Mouse (Mus musculus) limb, embryonic 14.5 days (tissue): ENCODE measurements at regions not wholly inside any gene's neighbourhood (a gene's known extent, or its start where the extent isn't known, plus 50 kb on each side); places are given as distances from the start of the nearest gene placed in this dataset.

Experiments used
- ATAC-seq: fragments of 200-750 bp; cut with Nextera tagmentation; 2 replicates; pipeline ENCODE4 v1.8.0; 2017; ENCODE audit warnings: low read depth, moderate number of reproducible peaks, moderate TSS enrichment; ENCODE audit not compliant: low FRiP score
- DNase-seq: peaks from one replicate; pipeline ENCODE4 v3.0.0-alpha.2; 2015; ENCODE audit warnings: low spot score
- H3K27ac ChIP-seq: fragments of 300-500 bp; sonication (generic); replicated peaks from 2 replicates; pipeline ENCODE4 v1.5.1; 2014; ENCODE audit warnings: low read depth, mild to moderate bottlenecking, low read length, moderate library complexity, mixed read lengths
- H3K27me3 ChIP-seq: fragments of 300-500 bp; sonication (generic); 2 replicates; pipeline ENCODE4 v1.6.1; 2014; ENCODE audit warnings: low read length, mixed read lengths; ENCODE audit not compliant: control insufficient read depth, insufficient read depth
- H3K36me3 ChIP-seq: fragments of 300-500 bp; sonication (generic); 2 replicates; pipeline ENCODE4 v1.6.1; 2014; ENCODE audit warnings: mild to moderate bottlenecking, low read length, moderate library complexity, mixed read lengths; ENCODE audit not compliant: control insufficient read depth, insufficient read depth
- H3K4me1 ChIP-seq: fragments of 300-500 bp; sonication (generic); 2 replicates; pipeline ENCODE4 v1.6.1; 2014; ENCODE audit warnings: antibody characterized with exemption, low read length, mixed read lengths; ENCODE audit not compliant: control insufficient read depth, insufficient read depth
- H3K4me2 ChIP-seq: fragments of 300-500 bp; sonication (generic); replicated peaks from 2 replicates; pipeline ENCODE4 v1.6.1; 2014; ENCODE audit warnings: low read depth, mild to moderate bottlenecking, low read length, moderate library complexity; ENCODE audit not compliant: severe bottlenecking
- H3K4me3 ChIP-seq: fragments of 300-500 bp; sonication (generic); replicated peaks from 2 replicates; pipeline ENCODE4 v1.5.1; 2014; ENCODE audit warnings: low read length
- H3K9ac ChIP-seq: fragments of 300-500 bp; sonication (generic); 2 replicates; pipeline ENCODE4 v1.6.1; 2014; ENCODE audit warnings: mild to moderate bottlenecking, low read depth, low read length, moderate library complexity; ENCODE audit not compliant: severe bottlenecking
- H3K9me3 ChIP-seq: fragments of 300-500 bp; sonication (generic); 2 replicates; pipeline ENCODE4 v1.6.1; 2016; ENCODE audit warnings: low read length; ENCODE audit not compliant: control insufficient read depth
- POLR2A ChIP-seq: fragments of 200-500 bp; IDR thresholded peaks from 2 replicates; pipeline ENCODE4 v1.8.0; 2012; ENCODE audit warnings: inconsistent platforms, mild to moderate bottlenecking, moderate library complexity, borderline replicate concordance; ENCODE audit not compliant: insufficient read depth, insufficient read length; ENCODE audit errors: extremely low read depth
- WGBS: fragments of 180-500 bp; shearing (Covaris S2); extraction: QIAGEN DNeasy Blood & Tissue Kit; methylation state at CpG from one replicate; pipeline ENCODE4 v1.1.7; 2014; 5-methylcytosine and 5-hydroxymethylcytosine counted together

- H3K27me3 ChIP-seq: no peaks in the 10 kb centered on the region
- no peak overlapping the region for H3K4me3 ChIP-seq
- no peaks in the 10 kb centered on the region for H3K9me3 ChIP-seq
- no peak overlapping the region for H3K4me2 ChIP-seq
- TF ChIP-seq POLR2A: no peak
- no peaks in the 10 kb centered on the region for H3K36me3 ChIP-seq
- WGBS: 52% methylated on average over 8 of the region's 8 CpGs
- DNase-seq (no peak), ATAC-seq (no peak)
- no peak overlapping the region for H3K27ac ChIP-seq
- no peaks in the 10 kb centered on the region for H3K4me1 ChIP-seq
- H3K9ac ChIP-seq: no peak overlapping the region
These were observed 504.5 kb downstream of the Zfp704 start for GRCm38 (mm10) chr3:9105191-9105926.

GRCm38 (mm10) chr3:9103456-9103855, 506.4 kb downstream of the Zfp704 start:
- WGBS: 75% methylated on average over 6 of the region's 6 CpGs
- Histone ChIP-seq H3K9me3 (no peaks in the 10 kb centered on the region), H3K9ac (no peak overlapping the region), H3K4me2 (no peak overlapping the region), H3K4me1 (no peaks in the 10 kb centered on the region), H3K4me3 (no peak overlapping the region), H3K27ac (no peak overlapping the region), H3K27me3 (no peaks in the 10 kb centered on the region), H3K36me3 (no peaks in the 10 kb centered on the region)
- TF ChIP-seq POLR2A: no peak
- ATAC-seq (no peak), DNase-seq (no peak)

GRCm38 (mm10) chr3:9101240-9101639, 508.6 kb downstream of the Zfp704 start:
- Histone ChIP-seq H3K4me2 (no peak overlapping the region), H3K9me3 (no peaks in the 10 kb centered on the region), H3K36me3 (no peaks in the 10 kb centered on the region), H3K4me3 (no peak overlapping the region), H3K27me3 (no peaks in the 10 kb centered on the region), H3K27ac (no peak overlapping the region), H3K4me1 (no peaks in the 10 kb centered on the region), H3K9ac (no peak overlapping the region)
- DNase-seq (no peak), ATAC-seq (no peak)
- WGBS: 55% methylated on average over 3 of the region's 3 CpGs
- TF ChIP-seq POLR2A: no peak

GRCm38 (mm10) chr3:9100761-9101160, 509.1 kb downstream of the Zfp704 start:
- Histone ChIP-seq H3K4me1 (no peaks in the 10 kb centered on the region), H3K4me2 (no peak overlapping the region), H3K27ac (no peak overlapping the region), H3K36me3 (no peaks in the 10 kb centered on the region), H3K9ac (no peak overlapping the region), H3K4me3 (no peak overlapping the region), H3K9me3 (no peaks in the 10 kb centered on the region), H3K27me3 (no peaks in the 10 kb centered on the region)
- TF ChIP-seq POLR2A: no peak
- WGBS: 64% methylated on average over 8 of the region's 8 CpGs
- ATAC-seq (no peak), DNase-seq (no peak)

DNA sequence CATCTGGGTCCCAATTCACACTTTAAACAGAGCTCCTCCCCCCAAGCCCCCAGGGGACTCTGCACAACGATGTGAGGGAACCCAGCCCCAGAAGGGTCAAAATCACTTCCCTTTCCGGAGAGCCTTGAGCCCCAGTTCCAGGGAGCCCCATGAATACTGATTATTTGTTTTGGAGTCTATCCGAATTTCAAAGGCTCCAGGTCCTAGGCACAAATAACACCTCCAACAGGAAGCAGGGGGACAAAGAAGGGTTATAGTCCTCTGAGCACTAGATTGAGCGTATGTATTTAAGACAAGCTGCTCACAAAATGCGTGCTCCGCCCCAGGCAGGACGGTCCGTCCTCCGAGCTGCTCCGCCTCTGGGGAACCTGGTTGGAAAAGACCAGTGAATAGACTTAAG, 511.4 kb downstream of the Zfp704 start:
- H3K9ac ChIP-seq: no peak overlapping the region
- no peaks in the 10 kb centered on the region for H3K36me3 ChIP-seq
- no peaks in the 10 kb centered on the region for H3K9me3 ChIP-seq
- H3K27me3 ChIP-seq: no peaks in the 10 kb centered on the region
- ATAC-seq (no peak), DNase-seq (no peak)
- H3K4me1 ChIP-seq: no peaks in the 10 kb centered on the region
- H3K4me2 ChIP-seq: no peak overlapping the region
- TF ChIP-seq POLR2A: no peak
- H3K4me3 ChIP-seq: no peak overlapping the region
- H3K27ac ChIP-seq: no peak overlapping the region
- 71% methylated on average over 10 of the region's 10 CpGs for WGBS

DNA sequence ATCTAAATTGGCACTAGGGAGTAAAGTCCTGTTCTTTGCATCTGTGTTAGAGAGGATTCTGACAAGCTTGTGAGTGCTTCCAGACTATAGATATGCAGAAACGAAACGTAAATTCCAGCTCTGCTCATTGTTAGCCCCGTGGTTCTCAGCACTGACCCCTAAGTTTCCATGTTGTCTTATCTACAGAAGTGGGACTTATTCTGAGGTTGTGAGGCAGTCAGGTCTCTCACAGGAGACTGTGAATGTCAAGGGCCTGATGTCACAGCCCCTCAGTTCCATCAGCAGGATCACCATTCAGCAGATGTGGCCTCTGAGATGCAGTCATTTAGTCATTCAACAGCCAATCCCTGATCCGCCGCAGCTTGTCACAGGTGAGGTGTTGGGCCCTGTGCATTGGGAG, 525.8 kb downstream of the Zfp704 start:
- Histone ChIP-seq H3K4me2 (no peak overlapping the region), H3K27me3 (no peaks in the 10 kb centered on the region), H3K9ac (no peak overlapping the region), H3K27ac (no peak overlapping the region), H3K4me3 (no peak overlapping the region), H3K4me1 (no peaks in the 10 kb centered on the region), H3K36me3 (no peaks in the 10 kb centered on the region), H3K9me3 (no peaks in the 10 kb centered on the region)
- DNase-seq (no peak), ATAC-seq (no peak)
- WGBS: 83% methylated on average over 5 of the region's 5 CpGs
- no peak for TF ChIP-seq POLR2A
